8 mouse cellular contexts compared by ENCODE assay signal in genomic region chr2:94122182-94123041, GRCm38 (mm10). TPM values are rescaled to one million over a fixed set of nuclear protein-coding genes. Genes with fewer than 3 reads are reported as not detected.
A peak's percentile ranks its signal among the peaks of the same experiment; 100 is the strongest.
DNase-seq lines count a peak whose midpoint lies in the region; ATAC-seq and TF ChIP-seq lines count a peak whose summit lies in the region.

No protein-coding gene starts in this region.

- no peaks in the 10 kb centered on the region for H3K36me3 ChIP-seq in forebrain, embryonic 14.5 days (ENCODE audit: control insufficient read depth, insufficient read depth, low read length)
- no peaks in the 10 kb centered on the region for H3K36me3 ChIP-seq in myocyte (ENCODE audit: control insufficient read depth, insufficient read depth)

- no peak for TF ChIP-seq CTCF in brain, embryonic 14.5 days (IDR thresholded peaks at IDR 0.05; ENCODE audit: borderline replicate concordance, extremely low read depth, insufficient read depth, insufficient read length)
- TF ChIP-seq CTCF in layer of hippocampus, adult 2 months (conservative IDR thresholded peaks at IDR 0.05): no peak

- H3K27ac ChIP-seq in forebrain, embryonic 14.5 days (ENCODE audit: low read depth, low read length): peak overlapping the region; percentile 93
- H3K27ac ChIP-seq in layer of hippocampus, adult 2 months: peak overlapping the region; percentile 59

- no peak for TF ChIP-seq POLR2A in brain, embryonic 14.5 days (IDR thresholded peaks at IDR 0.05; ENCODE audit: borderline replicate concordance, extremely low read depth, insufficient read depth, insufficient read length, poor library complexity, severe bottlenecking)
- TF ChIP-seq POLR2A in myocyte (IDR thresholded peaks at IDR 0.05; ENCODE audit: insufficient read length, low read depth): no peak

- H3K4me2 ChIP-seq in forebrain, embryonic 14.5 days (ENCODE audit: low read length): peak overlapping the region; percentile 37
- peak overlapping the region; percentile 67 for H3K4me2 ChIP-seq in myocyte (ENCODE audit: low read depth)

- H3K79me2 ChIP-seq in myocyte (ENCODE audit: control insufficient read depth, insufficient read depth): peaks cover 93% of the 10 kb centered on the region

- 35% methylated on average over 7 of the region's 7 CpGs for WGBS in forebrain, embryonic 14.5 days

- H3ac ChIP-seq in myocyte (ENCODE audit: control insufficient read depth, insufficient read length): no peak overlapping the region

- H3K9me3 ChIP-seq in forebrain, embryonic 14.5 days (replicated peaks; ENCODE audit: control insufficient read depth, low read length): no peaks in the 10 kb centered on the region

- peaks cover 18% of the 10 kb centered on the region for H3K4me1 ChIP-seq in forebrain, embryonic 14.5 days (ENCODE audit: control insufficient read depth, insufficient read depth, low read length)

- no peak overlapping the region for H3K4me3 ChIP-seq in forebrain, embryonic 14.5 days (ENCODE audit: low read depth, low read length)
- H3K4me3 ChIP-seq in layer of hippocampus, adult 2 months: no peak overlapping the region
- no peak overlapping the region for H3K4me3 ChIP-seq in myocyte

- DNase-seq in 3T3-L1 (ENCODE audit: low read depth, low spot score): peak; percentile 27
- peak; percentile 94 for DNase-seq in brain, embryonic 14.5 days (ENCODE audit: low read depth)
- peak; percentile 84 for DNase-seq in forebrain, embryonic 14.5 days (ENCODE audit: low spot score)
- peak; percentile 46 to 62 for DNase-seq in layer of hippocampus, adult 2 months (ENCODE audit: low spot score in 2 of 2)
- no peak for DNase-seq in spleen, adult 18-20 months
- DNase-seq in kidney, adult 9 months: no peak
- no peak for DNase-seq in urinary bladder, adult 18-20 months (ENCODE audit: low spot score in 2 of 2)

- H3K9ac ChIP-seq in forebrain, embryonic 14.5 days (ENCODE audit: low read length): peak overlapping the region; percentile 45

- no peaks in the 10 kb centered on the region for H3K27me3 ChIP-seq in forebrain, embryonic 14.5 days (replicated peaks; ENCODE audit: control insufficient read depth, insufficient read depth, low read length)
- H3K27me3 ChIP-seq in myocyte (ENCODE audit: control insufficient read depth, insufficient read depth, insufficient read length): no peaks in the 10 kb centered on the region

- peak; percentile 91 for ATAC-seq in forebrain, embryonic 14.5 days

TF ChIP-seq in myocyte, 11 proteins besides CTCF, POLR2A, EP300 and RAD21:
- no peak for TF ChIP-seq MAX (IDR thresholded peaks at IDR 0.05; ENCODE audit: low read depth)
- TF ChIP-seq MYOD1 (IDR thresholded peaks at IDR 0.05; ENCODE audit: control insufficient read depth in 1 of 3, insufficient read length in 2 of 3, low read depth in 2 of 3): peak in 1 of 3 experiments; percentile 7

RNA-seq across cellular contexts. Expression of gene Hsd17b12, which starts 35.4 kb away (rescaled TPM):
- polyA plus RNA-seq in brain, embryonic 14.5 days (2012; rRNA removed): 72.2 and 76.9 TPM in 2 replicates
- polyA plus RNA-seq in forebrain, embryonic 14.5 days (2014; fragmentation: Nextera tagmentation; extraction: Ambion mirVana): 129 and 143 TPM in 2 replicates
- 10 to 100 TPM; 65.2 to 66.5 TPM for total RNA-seq in layer of hippocampus, adult 2 months (2021)
- 87.0 TPM for polyA plus RNA-seq in myocyte (2012; fragmentation: generic; extraction: Trizol)

Comparison
In these comparisons a context has a peak if more than half of its experiments do, and no peak if none do; other contexts are left out.
1. DNase-seq: peak in 3T3-L1 (single experiment), brain, embryonic 14.5 days (single experiment), forebrain, embryonic 14.5 days (single experiment) and layer of hippocampus, adult 2 months (2 of 2); none in spleen, adult 18-20 months (0 of 2), kidney, adult 9 months (single experiment) and urinary bladder, adult 18-20 months (0 of 2).